Mouse (Mus musculus) midbrain, postnatal 0 days (tissue): Measurements from ENCODE around the gene Pp2d1. TPM values are rescaled to one million over a fixed set of nuclear protein-coding genes. Genes with fewer than 3 reads are reported as not detected.

Source experiments
- ATAC-seq: fragments of 200-750 bp; cut with Nextera tagmentation; 2 replicates; pipeline ENCODE4 v1.8.0; 2017; ENCODE audit warnings: moderate number of reproducible peaks, mild to moderate bottlenecking, moderate TSS enrichment, moderate library complexity; ENCODE audit not compliant: low FRiP score
- DNase-seq: peaks from one replicate; pipeline ENCODE4 v3.0.0-alpha.2; 2015; ENCODE audit warnings: low spot score
- H3K27ac ChIP-seq: fragments of 300-500 bp; sonication (generic); 2 replicates; pipeline ENCODE4 v1.5.1; 2014; ENCODE audit warnings: low read depth, mild to moderate bottlenecking, low read length, mixed read lengths
- H3K27me3 ChIP-seq: fragments of 300-500 bp; sonication (generic); 2 replicates; pipeline ENCODE4 v1.6.1; 2014; ENCODE audit warnings: low read length, control low read depth, mixed read lengths; ENCODE audit not compliant: insufficient read depth
- H3K36me3 ChIP-seq: fragments of 300-500 bp; sonication (generic); 2 replicates; pipeline ENCODE4 v1.6.1; 2014; ENCODE audit warnings: low read length, control low read depth, mixed read lengths; ENCODE audit not compliant: insufficient read depth
- H3K4me1 ChIP-seq: fragments of 300-500 bp; sonication (generic); 2 replicates; pipeline ENCODE4 v1.6.1; 2014; ENCODE audit warnings: mild to moderate bottlenecking, control low read depth, antibody characterized with exemption, low read length, mixed read lengths; ENCODE audit not compliant: insufficient read depth
- H3K4me2 ChIP-seq: fragments of 300-500 bp; sonication (generic); 2 replicates; pipeline ENCODE4 v1.6.1; 2014; ENCODE audit warnings: low read depth, mild to moderate bottlenecking, low read length, mixed read lengths; ENCODE audit not compliant: poor library complexity, severe bottlenecking
- H3K4me3 ChIP-seq: fragments of 300-500 bp; sonication (generic); 2 replicates; pipeline ENCODE4 v1.5.1; 2014; ENCODE audit warnings: low read depth, mild to moderate bottlenecking, low read length, moderate library complexity
- H3K9ac ChIP-seq: fragments of 300-500 bp; sonication (generic); replicated peaks from 2 replicates; pipeline ENCODE4 v1.6.1; 2014; ENCODE audit warnings: mild to moderate bottlenecking, low read length, moderate library complexity, mixed read lengths; ENCODE audit not compliant: poor library complexity, severe bottlenecking
- H3K9me3 ChIP-seq: fragments of 300-500 bp; sonication (generic); 2 replicates; pipeline ENCODE4 v1.6.1; 2016; ENCODE audit warnings: low read length, control low read depth
- CTCF ChIP-seq: IDR thresholded peaks from 2 replicates; pipeline ENCODE4 v1.5.1; 2016; ENCODE audit warnings: antibody characterized with exemption, mild to moderate bottlenecking
- WGBS: fragments of 180-500 bp; shearing (Covaris S2); extraction: QIAGEN DNeasy Blood & Tissue Kit; methylation state at CpG from one replicate; pipeline ENCODE4 v1.1.7; 2014; 5-methylcytosine and 5-hydroxymethylcytosine counted together
- polyA plus RNA-seq: library from polyadenylated mRNA; unstranded; fragments of >200 nt; fragmentation: Nextera tagmentation; extraction: Ambion mirVana; gene quantifications from 2 replicates; pipeline ENCODE4 v1.2.1, GENCODE M21; 2015
- total RNA-seq: library from RNA; depleted of rRNA; stranded (reverse); fragments of >200 nt; gene quantifications from 2 replicates; pipeline ENCODE4 v1.2.3, GENCODE M21; 2014

The Pp2d1 gene
- total and polyA plus RNA-seq, 2 experiments from 2014 or later, result 0.42 TPM; not detected in 1

DNA sequence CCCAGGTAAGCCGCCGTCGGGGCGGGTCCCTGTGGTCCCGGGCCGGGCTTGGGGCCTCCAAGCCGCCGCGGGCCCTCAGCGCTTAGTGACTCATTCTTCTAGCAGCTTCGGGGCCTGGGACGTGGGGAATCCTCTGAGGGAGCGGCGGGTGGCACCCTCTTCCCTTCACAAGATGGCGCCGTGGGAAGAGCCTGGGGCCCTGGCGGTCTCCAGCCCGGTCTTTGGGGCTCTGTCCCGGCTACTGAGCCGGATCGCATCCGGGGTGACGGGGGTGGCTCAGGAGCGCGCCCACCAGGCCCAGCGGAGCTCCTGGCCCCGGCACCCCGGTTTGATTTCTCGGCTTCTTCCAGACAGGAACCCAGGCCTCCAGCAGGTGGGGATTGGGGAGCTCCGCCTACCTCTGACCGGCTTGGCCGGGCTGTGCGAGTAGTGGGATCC, 59.6 kb downstream of the Pp2d1 start:
- H3K27ac ChIP-seq, result peak overlapping the region; percentile 99
- H3K9ac ChIP-seq, result peak overlapping the region; percentile 91
- H3K9me3 ChIP-seq, result no peaks in the 10 kb centered on the region
- ATAC-seq (peak; percentile 1), DNase-seq (peak; percentile 43)
- no peak; the same call in 1 of the 2 replicates for TF ChIP-seq CTCF
- WGBS, result 1% methylated on average over 31 of the region's 33 CpGs
- peak overlapping the region; percentile 97 for H3K4me3 ChIP-seq
- H3K27me3 ChIP-seq, result no peaks in the 10 kb centered on the region
- peaks cover 5% of the 10 kb centered on the region; the same call in 1 of the 2 replicates for H3K4me1 ChIP-seq
- H3K36me3 ChIP-seq, result no peaks in the 10 kb centered on the region; the same call in 1 of the 2 replicates
- peak overlapping the region; percentile 79 for H3K4me2 ChIP-seq

DNA sequence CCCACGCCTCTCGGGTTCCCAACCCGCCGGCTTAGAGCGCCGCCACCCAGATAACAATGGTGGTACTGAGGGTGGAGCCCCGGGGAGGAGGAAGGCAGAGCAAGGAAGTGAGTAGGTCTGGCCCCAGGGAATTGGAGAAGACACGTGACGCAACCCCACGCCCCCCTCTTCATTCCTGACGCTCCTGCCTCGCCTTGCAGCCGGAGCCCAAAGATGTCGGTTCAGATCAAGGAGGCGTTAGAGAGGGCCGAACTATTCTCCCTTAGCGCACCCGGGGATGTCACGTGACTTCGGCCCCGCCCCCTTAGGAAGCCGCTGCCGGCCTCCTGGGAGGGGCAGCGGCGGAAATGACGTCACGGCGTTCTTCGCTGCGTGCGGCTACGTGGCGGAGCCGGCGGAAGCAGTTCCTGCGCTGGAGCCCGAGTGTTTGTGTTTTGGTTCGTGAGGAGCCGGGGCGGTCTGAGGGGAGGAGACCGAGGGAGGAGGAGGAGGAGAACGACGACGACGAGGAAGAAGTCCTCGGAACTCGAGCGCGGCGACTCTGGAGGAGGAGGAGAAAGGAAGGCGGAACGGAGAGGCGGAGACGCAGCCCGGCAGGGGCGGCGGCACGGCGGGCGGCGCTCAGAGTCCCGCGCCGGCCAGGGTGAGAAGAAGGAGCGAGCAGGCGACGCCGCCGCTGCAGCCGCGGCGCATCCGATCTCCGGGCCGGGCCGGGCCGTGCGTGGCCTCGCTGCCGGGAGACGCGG, 60.2 kb downstream of the Pp2d1 start, which contains the start of gene Rab5a:
Gene Rab5a (plus strand): TSS at position 377 of the 746 bp plus-strand sequence.
- TF ChIP-seq CTCF, result peak; percentile 60
- Histone ChIP-seq H3K4me2 (peak within 1 kb of the TSS; percentile 79), H3K9ac (peak within 1 kb of the TSS; percentile 91), H3K9me3 (no peaks in the 10 kb centered on the region), H3K4me3 (peak within 1 kb of the TSS; percentile 97), H3K27ac (peak within 1 kb of the TSS; percentile 99), H3K4me1 (peaks cover 5% of the 10 kb centered on the region; the same call in 1 of the 2 replicates), H3K27me3 (no peaks in the 10 kb centered on the region), H3K36me3 (no peaks in the 10 kb centered on the region; the same call in 1 of the 2 replicates)
- ATAC-seq (peak; percentile 98), DNase-seq (peak; percentile 99)
- under 1% methylated on average over 73 of the region's 82 CpGs for WGBS

GRCm38 (mm10) chr17:53478066-53478857, 61.0 kb downstream of the Pp2d1 start:
- peak overlapping the region; percentile 77 for H3K4me2 ChIP-seq
- no peaks in the 10 kb centered on the region for H3K27me3 ChIP-seq
- peak overlapping the region; percentile 97 for H3K4me3 ChIP-seq
- no peak for ATAC-seq
- peaks cover 5% of the 10 kb centered on the region; the same call in 1 of the 2 replicates for H3K4me1 ChIP-seq
- peak overlapping the region; percentile 99 for H3K27ac ChIP-seq
- DNase-seq, result no peak
- TF ChIP-seq CTCF, result no peak
- H3K36me3 ChIP-seq, result no peaks in the 10 kb centered on the region
- H3K9me3 ChIP-seq, result no peaks in the 10 kb centered on the region
- WGBS, result 8% methylated on average over 15 of the region's 15 CpGs
- peak overlapping the region; percentile 91 for H3K9ac ChIP-seq

- no peak overlapping the region for H3K4me3 ChIP-seq
- ATAC-seq (no peak), DNase-seq (no peak)
- H3K27me3 ChIP-seq, result no peaks in the 10 kb centered on the region
- no peak overlapping the region for H3K4me2 ChIP-seq
- no peak for TF ChIP-seq CTCF
- H3K9ac ChIP-seq, result no peak overlapping the region
- no peaks in the 10 kb centered on the region for H3K36me3 ChIP-seq
- no peaks in the 10 kb centered on the region for H3K4me1 ChIP-seq
- H3K27ac ChIP-seq, result no peak overlapping the region
- H3K9me3 ChIP-seq, result no peaks in the 10 kb centered on the region
Measured at GRCm38 (mm10) chr17:53468697-53469096, 70.6 kb downstream of the Pp2d1 start.

DNA sequence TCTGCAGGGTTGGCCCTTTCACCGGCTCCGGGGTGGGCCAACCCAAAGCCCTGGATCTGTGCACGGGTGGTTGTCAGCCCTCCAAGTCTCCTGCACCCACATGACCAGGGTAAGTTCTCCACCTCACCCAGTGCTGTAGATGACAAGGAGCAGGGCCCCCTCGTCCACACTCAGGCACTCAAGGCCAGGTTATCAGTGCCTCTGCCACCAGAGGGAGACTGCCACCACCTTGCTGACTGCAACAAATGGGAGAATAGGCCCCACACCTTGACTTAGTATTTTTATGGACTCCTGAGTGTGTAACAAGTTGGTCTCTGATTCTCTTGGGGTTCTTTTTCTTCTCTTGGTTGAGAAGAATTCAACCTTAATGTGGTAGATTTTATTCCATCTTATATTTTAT, 73.7 kb downstream of the Pp2d1 start:
- Histone ChIP-seq H3K4me3 (no peak overlapping the region), H3K27me3 (no peaks in the 10 kb centered on the region), H3K9ac (no peak overlapping the region), H3K27ac (no peak overlapping the region), H3K4me2 (no peak overlapping the region), H3K9me3 (no peaks in the 10 kb centered on the region), H3K4me1 (no peaks in the 10 kb centered on the region), H3K36me3 (no peaks in the 10 kb centered on the region)
- 64% methylated on average over 4 of the region's 4 CpGs for WGBS
- ATAC-seq, result no peak
- no peak for DNase-seq
- TF ChIP-seq CTCF, result peak; percentile 43

DNA sequence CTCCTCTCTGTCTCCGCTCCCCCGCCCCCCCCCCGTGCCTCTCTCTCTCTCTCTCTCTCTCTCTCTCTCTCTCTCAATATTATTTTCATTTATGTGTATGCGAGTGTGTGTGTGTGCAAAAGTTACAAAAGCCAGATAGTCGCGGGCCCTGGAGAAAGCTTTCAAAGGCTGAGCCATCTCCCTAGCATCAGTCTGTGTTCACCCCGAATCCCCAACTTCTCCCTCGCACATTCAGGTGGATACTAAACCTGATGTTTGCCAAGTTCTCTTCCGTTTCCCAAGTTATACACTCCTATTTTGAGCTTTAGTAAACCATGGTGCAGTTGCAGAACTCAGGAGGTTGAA, 75.8 kb downstream of the Pp2d1 start:
- no peaks in the 10 kb centered on the region for H3K36me3 ChIP-seq
- ATAC-seq (no peak), DNase-seq (no peak)
- no peaks in the 10 kb centered on the region for H3K4me1 ChIP-seq
- H3K27ac ChIP-seq, result no peak overlapping the region
- H3K9ac ChIP-seq, result peak overlapping the region; percentile 51
- no peaks in the 10 kb centered on the region for H3K9me3 ChIP-seq
- WGBS, result 12% methylated on average over 7 of the region's 9 CpGs
- no peaks in the 10 kb centered on the region for H3K27me3 ChIP-seq
- H3K4me2 ChIP-seq, result peak overlapping the region; percentile 76
- TF ChIP-seq CTCF, result no peak
- H3K4me3 ChIP-seq, result peak overlapping the region; percentile 43
